Mouse (Mus musculus) liver, embryonic 12.5 days (tissue): Measurements from ENCODE around the gene Blzf1. TPM values are rescaled to one million over a fixed set of nuclear protein-coding genes. Genes with fewer than 3 reads are reported as not detected.

Source experiments
- ATAC-seq: fragments of 200-750 bp; cut with Nextera tagmentation; 2 replicates; pipeline ENCODE4 v1.8.0; 2017; ENCODE audit warnings: moderate number of reproducible peaks, mild to moderate bottlenecking, moderate library complexity
- H3K27ac ChIP-seq: fragments of 300-500 bp; sonication (generic); 2 replicates; pipeline ENCODE4 v1.5.1; 2016; ENCODE audit warnings: mild to moderate bottlenecking
- H3K27me3 ChIP-seq: fragments of 300-500 bp; sonication (generic); replicated peaks from 2 replicates; pipeline ENCODE4 v1.6.1; 2016; ENCODE audit warnings: mild to moderate bottlenecking, moderate library complexity
- H3K36me3 ChIP-seq: fragments of 300-500 bp; sonication (generic); 2 replicates; pipeline ENCODE4 v1.6.1; 2016; ENCODE audit warnings: mild to moderate bottlenecking, moderate library complexity
- H3K4me1 ChIP-seq: fragments of 300-500 bp; sonication (generic); 2 replicates; pipeline ENCODE4 v1.6.1; 2016
- H3K4me2 ChIP-seq: fragments of 300-500 bp; sonication (generic); 2 replicates; pipeline ENCODE4 v1.6.1; 2016; ENCODE audit warnings: mild to moderate bottlenecking, moderate library complexity
- H3K4me3 ChIP-seq: fragments of 300-500 bp; sonication (generic); 2 replicates; pipeline ENCODE4 v1.5.1; 2016; ENCODE audit warnings: mild to moderate bottlenecking, moderate library complexity
- H3K9ac ChIP-seq: fragments of 300-500 bp; sonication (generic); 2 replicates; pipeline ENCODE4 v1.6.1; 2016; ENCODE audit warnings: mild to moderate bottlenecking, moderate library complexity
- H3K9me3 ChIP-seq: fragments of 300-500 bp; sonication (generic); replicated peaks from 2 replicates; pipeline ENCODE4 v1.6.1; 2016; ENCODE audit warnings: mild to moderate bottlenecking, moderate library complexity
- WGBS: fragments of 180-500 bp; shearing (Covaris S2); methylation state at CpG from one replicate; pipeline ENCODE4 v1.1.7; 2016; ENCODE audit not compliant: insufficient replicate concordance; 5-methylcytosine and 5-hydroxymethylcytosine counted together
- polyA plus RNA-seq: library from polyadenylated mRNA; unstranded; fragments of >200 nt; fragmentation: Nextera tagmentation; extraction: Ambion mirVana; gene quantifications from 2 replicates; pipeline ENCODE4 v1.2.1, GENCODE M21; 2016

The Blzf1 gene
- 14.8 and 15.8 TPM in 2 replicates for polyA plus RNA-seq

GRCm38 (mm10) chr1:164307124-164307751 lies at the start of gene Blzf1:
Gene Blzf1, minus strand, starts transcription at chr1:164307489.
- peak within 1 kb of the TSS; percentile 82 for H3K4me3 ChIP-seq
- under 1% methylated on average over 35 of the region's 35 CpGs for WGBS
- H3K36me3 ChIP-seq = peaks cover 11% of the 10 kb centered on the region
- peaks cover 14% of the 10 kb centered on the region for H3K4me1 ChIP-seq
- peak within 1 kb of the TSS; percentile 73 for H3K27ac ChIP-seq
- H3K9me3 ChIP-seq = no peaks in the 10 kb centered on the region
- peak within 1 kb of the TSS; percentile 91 for H3K4me2 ChIP-seq
- no peaks in the 10 kb centered on the region for H3K27me3 ChIP-seq
- ATAC-seq = peak; percentile 99
- H3K9ac ChIP-seq = peak within 1 kb of the TSS; percentile 82

GRCm38 (mm10) chr1:164353443-164353842 lies 46.2 kb upstream of the Blzf1 start:
- ATAC-seq = no peak
- Histone ChIP-seq H3K9me3 (no peaks in the 10 kb centered on the region), H3K4me3 (no peak overlapping the region), H3K27me3 (no peaks in the 10 kb centered on the region), H3K9ac (no peak overlapping the region), H3K4me2 (no peak overlapping the region), H3K4me1 (no peaks in the 10 kb centered on the region), H3K36me3 (peaks cover 5% of the 10 kb centered on the region; the same call in 1 of the 2 replicates), H3K27ac (no peak overlapping the region)
- WGBS = 77% methylated on average over 3 of the region's 3 CpGs

- Histone ChIP-seq H3K27ac (no peak overlapping the region), H3K4me3 (no peak overlapping the region), H3K9ac (no peak overlapping the region), H3K36me3 (peaks cover 16% of the 10 kb centered on the region), H3K4me2 (no peak overlapping the region), H3K9me3 (no peaks in the 10 kb centered on the region), H3K27me3 (no peaks in the 10 kb centered on the region), H3K4me1 (no peaks in the 10 kb centered on the region)
- WGBS = 62% methylated on average over 3 of the region's 3 CpGs
- no peak for ATAC-seq
These were observed 34.9 kb upstream of the Blzf1 start for GRCm38 (mm10) chr1:164342161-164342560.

- WGBS = 78% methylated on average over 4 of the region's 4 CpGs
- no peak for ATAC-seq
These were observed 28.6 kb upstream of the Blzf1 start for GRCm38 (mm10) chr1:164335846-164336245.

GRCm38 (mm10) chr1:164335435-164335834 lies 28.1 kb upstream of the Blzf1 start:
- H3K9ac ChIP-seq = no peak overlapping the region
- H3K4me2 ChIP-seq = no peak overlapping the region
- no peak overlapping the region for H3K4me3 ChIP-seq
- H3K36me3 ChIP-seq = peaks cover 16% of the 10 kb centered on the region
- H3K27ac ChIP-seq = no peak overlapping the region
- H3K4me1 ChIP-seq = no peaks in the 10 kb centered on the region
- no peaks in the 10 kb centered on the region for H3K27me3 ChIP-seq
- ATAC-seq = no peak
- H3K9me3 ChIP-seq = no peaks in the 10 kb centered on the region
- 78% methylated on average over 3 of the region's 3 CpGs for WGBS

More at GRCm38 (mm10) chr1:164335846-164336245, 28.6 kb upstream of the Blzf1 start:
- Histone ChIP-seq H3K36me3 (peaks cover 17% of the 10 kb centered on the region), H3K27ac (no peak overlapping the region), H3K27me3 (no peaks in the 10 kb centered on the region), H3K4me2 (no peak overlapping the region), H3K9ac (no peak overlapping the region), H3K9me3 (no peaks in the 10 kb centered on the region), H3K4me3 (no peak overlapping the region), H3K4me1 (no peaks in the 10 kb centered on the region)

GRCm38 (mm10) chr1:164332559-164332958 lies 25.3 kb upstream of the Blzf1 start:
- Histone ChIP-seq H3K36me3 (peaks cover 22% of the 10 kb centered on the region), H3K9ac (no peak overlapping the region), H3K4me2 (no peak overlapping the region), H3K4me1 (no peaks in the 10 kb centered on the region), H3K27me3 (no peaks in the 10 kb centered on the region), H3K4me3 (no peak overlapping the region), H3K27ac (no peak overlapping the region), H3K9me3 (no peaks in the 10 kb centered on the region)
- 76% methylated on average over 11 of the region's 11 CpGs for WGBS
- ATAC-seq = no peak

GRCm38 (mm10) chr1:164327764-164328163 lies 20.5 kb upstream of the Blzf1 start:
- 81% methylated on average over 7 of the region's 7 CpGs for WGBS
- no peak overlapping the region for H3K4me2 ChIP-seq
- H3K9ac ChIP-seq = no peak overlapping the region
- no peaks in the 10 kb centered on the region for H3K27me3 ChIP-seq
- 0 out of 2 replicates have a peak, but pooled peaks cover 6% of the 10 kb centered on the region for H3K36me3 ChIP-seq
- H3K4me3 ChIP-seq = no peak overlapping the region
- no peak overlapping the region for H3K27ac ChIP-seq
- no peaks in the 10 kb centered on the region for H3K9me3 ChIP-seq
- no peak for ATAC-seq
- no peaks in the 10 kb centered on the region for H3K4me1 ChIP-seq

- 0 out of 2 replicates have a peak, but pooled peaks cover 6% of the 10 kb centered on the region for H3K36me3 ChIP-seq
- H3K9me3 ChIP-seq = no peaks in the 10 kb centered on the region
- H3K4me3 ChIP-seq = no peak overlapping the region
- H3K4me1 ChIP-seq = no peaks in the 10 kb centered on the region
- no peak overlapping the region for H3K27ac ChIP-seq
- no peaks in the 10 kb centered on the region for H3K27me3 ChIP-seq
- no peak for ATAC-seq
- H3K4me2 ChIP-seq = no peak overlapping the region
- 64% methylated on average over 6 of the region's 6 CpGs for WGBS
- no peak overlapping the region for H3K9ac ChIP-seq
These were observed 19.4 kb upstream of the Blzf1 start for GRCm38 (mm10) chr1:164326600-164327155.

GRCm38 (mm10) chr1:164324878-164325277 lies 17.6 kb upstream of the Blzf1 start:
- H3K4me2 ChIP-seq = no peak overlapping the region
- no peaks in the 10 kb centered on the region for H3K9me3 ChIP-seq
- no peak overlapping the region for H3K9ac ChIP-seq
- no peak for ATAC-seq
- H3K4me3 ChIP-seq = no peak overlapping the region
- H3K36me3 ChIP-seq = 0 out of 2 replicates have a peak, but pooled peaks cover 6% of the 10 kb centered on the region
- WGBS = 67% methylated on average over 2 of the region's 2 CpGs
- H3K27ac ChIP-seq = no peak overlapping the region
- no peaks in the 10 kb centered on the region for H3K27me3 ChIP-seq
- peaks cover 13% of the 10 kb centered on the region for H3K4me1 ChIP-seq

GRCm38 (mm10) chr1:164324221-164324620 lies 16.9 kb upstream of the Blzf1 start:
- no peaks in the 10 kb centered on the region for H3K9me3 ChIP-seq
- 0 out of 2 replicates have a peak, but pooled peaks cover 6% of the 10 kb centered on the region for H3K36me3 ChIP-seq
- no peak for ATAC-seq
- no peak overlapping the region for H3K4me3 ChIP-seq
- no peaks in the 10 kb centered on the region for H3K27me3 ChIP-seq
- WGBS = 77% methylated on average over 4 of the region's 4 CpGs
- peaks cover 20% of the 10 kb centered on the region for H3K4me1 ChIP-seq
- no peak overlapping the region for H3K4me2 ChIP-seq
- H3K9ac ChIP-seq = no peak overlapping the region
- no peak overlapping the region for H3K27ac ChIP-seq

GRCm38 (mm10) chr1:164322987-164323650 lies 15.8 kb upstream of the Blzf1 start:
- no peak overlapping the region for H3K4me2 ChIP-seq
- no peaks in the 10 kb centered on the region for H3K9me3 ChIP-seq
- ATAC-seq = no peak
- no peaks in the 10 kb centered on the region for H3K27me3 ChIP-seq
- no peak overlapping the region for H3K27ac ChIP-seq
- no peak overlapping the region for H3K9ac ChIP-seq
- H3K4me1 ChIP-seq = peaks cover 30% of the 10 kb centered on the region
- no peak overlapping the region for H3K4me3 ChIP-seq
- WGBS = 77% methylated on average over 8 of the region's 8 CpGs
- H3K36me3 ChIP-seq = no peaks in the 10 kb centered on the region

- no peak overlapping the region for H3K9ac ChIP-seq
- no peaks in the 10 kb centered on the region for H3K27me3 ChIP-seq
- ATAC-seq = no peak
- H3K4me2 ChIP-seq = no peak overlapping the region
- 77% methylated on average over 10 of the region's 10 CpGs for WGBS
- no peak overlapping the region for H3K27ac ChIP-seq
- H3K4me1 ChIP-seq = peaks cover 34% of the 10 kb centered on the region
- H3K4me3 ChIP-seq = no peak overlapping the region
- H3K9me3 ChIP-seq = no peaks in the 10 kb centered on the region
- H3K36me3 ChIP-seq = no peaks in the 10 kb centered on the region
These were observed 14.1 kb upstream of the Blzf1 start for GRCm38 (mm10) chr1:164321408-164321807.
